Mouse (Mus musculus) spleen, adult 18-20 months (tissue): ENCODE data around the gene Ceacam19.

ENCODE experiments used
- DNase-seq, 2 experiments: peaks; one replicate each; pipeline ENCODE4 v3.0.0; 2022; ENCODE audit warnings: mixed read lengths in 2 of 2

Ceacam19 gene

GRCm38 (mm10) chr7:19836843-19837242, 50.9 kb downstream of the Ceacam19 start:
- DNase-seq = no peak

DNA sequence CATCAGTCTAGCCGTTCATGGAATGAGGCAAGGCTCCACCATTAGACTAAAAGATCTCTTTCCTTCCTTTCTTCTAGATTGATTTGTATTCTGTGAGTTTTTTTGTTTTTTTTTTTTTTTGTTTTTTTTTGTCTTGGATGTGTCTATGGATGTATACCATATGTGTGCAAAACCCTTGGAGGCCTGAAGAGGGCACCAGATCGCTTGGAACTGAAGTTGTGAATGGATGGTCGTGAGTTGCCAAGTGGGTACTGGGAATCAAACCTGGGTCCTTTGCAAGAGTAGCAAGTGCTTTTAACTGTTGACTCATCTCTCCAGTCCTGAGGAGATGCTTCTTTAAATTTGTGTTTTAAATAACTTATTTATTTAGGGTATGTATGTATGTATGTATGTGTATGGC, 53.7 kb downstream of the Ceacam19 start:
- no peak for DNase-seq

DNA sequence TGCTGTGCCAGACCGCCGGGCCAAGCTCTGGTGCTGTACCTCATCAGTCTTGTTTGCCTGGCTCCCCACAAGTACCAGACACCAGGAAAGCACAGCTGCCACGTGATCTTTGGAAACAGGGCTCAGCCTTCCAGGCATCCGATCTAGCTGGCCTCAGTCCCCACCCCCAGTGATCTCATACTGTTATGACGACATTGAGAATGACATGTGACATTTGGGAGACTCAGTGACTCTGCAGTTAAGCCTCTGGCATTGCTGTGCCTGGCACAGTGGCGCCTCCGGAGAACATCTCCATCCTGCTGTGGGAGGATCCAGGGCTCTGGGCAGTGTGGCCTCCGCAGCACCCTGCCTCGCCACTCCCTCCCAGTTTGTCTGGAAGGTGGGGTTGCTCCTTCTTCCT, 55.9 kb downstream of the Ceacam19 start:
- DNase-seq = no peak

DNA sequence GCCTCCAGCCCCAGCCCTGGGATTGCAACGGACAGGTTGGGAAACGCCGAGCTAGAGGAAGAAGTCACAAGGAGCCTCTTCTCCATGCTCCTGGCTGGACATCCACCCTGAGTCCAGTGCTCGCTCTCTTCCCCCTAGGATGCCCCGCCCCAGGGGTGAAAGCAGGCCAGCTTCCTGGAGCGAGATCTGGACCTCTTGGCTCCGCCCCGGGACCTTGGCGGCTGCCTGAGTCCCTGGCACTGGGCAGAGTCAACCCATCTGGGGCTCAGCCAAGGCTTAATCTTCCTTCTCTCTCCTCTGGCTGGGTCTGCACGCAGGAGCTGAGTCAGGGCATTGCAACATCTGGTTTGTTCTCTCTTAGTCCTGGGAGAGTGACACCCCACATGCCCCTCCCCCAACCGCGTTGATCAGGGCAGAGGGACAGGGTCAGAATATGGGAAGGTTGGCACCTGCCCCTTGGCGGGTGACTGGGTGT, 57.0 kb downstream of the Ceacam19 start:
- DNase-seq = peak; percentile 50 to 55

DNA sequence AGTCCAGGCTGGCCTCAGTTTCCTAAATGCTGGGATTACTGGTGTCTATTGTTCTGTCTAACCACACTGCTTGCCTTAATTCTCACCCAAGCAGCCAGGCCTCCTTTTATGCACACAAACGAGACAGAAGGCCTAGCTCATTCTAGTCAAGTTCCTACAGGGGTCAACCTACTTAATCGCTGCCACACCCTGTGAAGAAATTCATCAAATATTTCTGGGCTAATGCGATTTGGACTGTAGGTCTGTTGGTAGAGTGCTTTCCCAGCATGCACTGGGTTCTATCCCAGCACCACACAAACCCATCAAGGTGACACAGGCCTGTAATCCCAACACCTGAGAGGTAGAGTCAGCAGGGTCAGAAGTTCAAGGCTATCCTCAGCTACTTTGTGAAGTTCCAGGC, 58.1 kb downstream of the Ceacam19 start:
- DNase-seq = no peak

DNA sequence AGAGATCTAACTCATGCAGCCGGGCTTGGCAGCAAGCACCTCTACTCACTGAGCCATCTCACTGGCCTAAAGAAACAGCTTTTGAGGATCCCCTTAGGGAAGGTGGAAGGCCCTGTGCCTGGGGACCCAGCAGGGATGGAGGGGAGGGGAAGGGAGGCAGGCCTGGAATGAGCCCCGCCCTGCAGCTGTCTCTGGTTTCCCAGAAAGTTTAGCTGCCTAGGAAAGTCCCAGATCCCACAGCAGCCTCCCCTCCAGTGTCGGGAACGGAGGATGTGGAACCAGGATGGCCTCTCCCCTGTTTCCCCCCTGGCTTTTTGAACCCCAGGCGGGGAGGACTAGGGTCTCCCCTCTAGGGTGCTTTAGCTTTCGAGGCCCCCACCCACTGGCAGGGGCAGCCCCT, 61.0 kb downstream of the Ceacam19 start:
- DNase-seq = no peak
